Mouse (Mus musculus): ENCODE results near the gene Foxp1. TPM values are rescaled to one million over a fixed set of nuclear protein-coding genes. Genes with fewer than 3 reads are reported as not detected.

Foxp1 gene
- polyA plus RNA-seq, 1 experiment from 2014 or later: 57.8 TPM

DNA sequence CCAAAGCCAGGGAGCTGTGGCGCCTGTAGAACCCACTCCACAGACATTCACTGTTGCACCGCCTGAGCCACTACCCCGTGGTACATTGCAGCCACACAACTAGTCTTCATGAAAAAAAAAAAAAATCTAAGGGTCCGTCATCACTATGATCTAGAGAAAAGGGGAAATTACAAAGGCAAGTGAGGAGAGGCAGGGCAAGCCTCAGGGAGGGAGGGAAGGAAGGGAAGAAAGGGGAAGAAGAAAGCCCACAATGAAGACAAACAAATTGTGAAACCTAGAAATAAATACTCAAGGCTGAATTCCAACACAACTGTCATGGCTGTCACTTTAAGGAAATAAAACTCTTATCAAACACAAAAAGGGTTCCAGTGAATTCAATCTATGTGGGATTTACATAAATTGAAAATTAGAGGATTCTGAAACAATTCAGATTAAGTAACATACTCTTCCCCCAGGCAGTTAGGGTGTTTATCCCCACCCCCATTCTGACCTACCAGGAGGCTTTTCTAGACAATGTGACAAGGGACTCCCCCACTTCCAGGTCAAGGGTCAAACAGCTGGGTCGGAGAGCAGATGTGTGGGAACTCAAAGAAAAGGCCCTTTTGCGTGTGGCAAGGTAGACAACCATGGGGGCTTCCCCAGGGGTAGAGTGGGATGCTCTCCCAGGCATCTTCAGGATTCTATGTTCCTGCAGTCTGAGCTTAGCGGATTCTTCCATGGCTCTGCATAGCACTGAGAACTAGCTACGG is 32.4 kb downstream of the Foxp1 start:
- Histone ChIP-seq H3K4me1 (peaks cover 38% of the 10 kb centered on the region), H3K36me3 (replicated peaks) (peaks cover 9% of the 10 kb centered on the region), H3K9me3 (no peaks in the 10 kb centered on the region), H3K4me3 (no peak overlapping the region), H3K27ac (no peak overlapping the region), H3K27me3 (ENCODE audit: poor library complexity, severe bottlenecking) (no peaks in the 10 kb centered on the region)
- no peak for DNase-seq (ENCODE audit: extremely low spot score, low spot score)
- WGBS: 71% methylated on average over 8 of the region's 8 CpGs

DNA sequence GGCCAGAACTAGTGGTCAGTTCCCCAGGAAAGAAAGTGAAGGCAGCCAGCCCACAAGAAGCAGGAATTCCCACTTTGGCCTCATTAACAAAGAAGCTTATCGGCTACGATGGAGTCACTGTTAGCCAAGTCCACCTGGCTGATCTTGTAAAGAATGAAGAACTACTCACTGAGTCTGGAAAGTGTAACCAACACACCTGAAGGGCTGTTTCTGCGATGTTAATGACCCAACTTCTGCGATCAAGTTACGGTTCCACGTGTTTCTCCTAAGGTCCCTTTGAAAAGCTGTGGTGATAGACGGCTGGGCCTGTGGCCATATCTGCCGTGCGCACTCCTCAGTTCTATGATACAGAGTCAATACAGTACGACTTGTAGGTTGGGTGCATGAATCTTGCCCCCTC is 33.1 kb downstream of the Foxp1 start:
- peaks cover 44% of the 10 kb centered on the region for H3K4me1 ChIP-seq
- DNase-seq (ENCODE audit: extremely low spot score, low spot score): no peak
- WGBS: 85% methylated on average over 10 of the region's 10 CpGs
- peaks cover 9% of the 10 kb centered on the region for H3K36me3 ChIP-seq (replicated peaks)
- H3K4me3 ChIP-seq: no peak overlapping the region
- H3K27ac ChIP-seq: no peak overlapping the region
- no peaks in the 10 kb centered on the region for H3K9me3 ChIP-seq
- no peaks in the 10 kb centered on the region for H3K27me3 ChIP-seq (ENCODE audit: poor library complexity, severe bottlenecking)

DNA sequence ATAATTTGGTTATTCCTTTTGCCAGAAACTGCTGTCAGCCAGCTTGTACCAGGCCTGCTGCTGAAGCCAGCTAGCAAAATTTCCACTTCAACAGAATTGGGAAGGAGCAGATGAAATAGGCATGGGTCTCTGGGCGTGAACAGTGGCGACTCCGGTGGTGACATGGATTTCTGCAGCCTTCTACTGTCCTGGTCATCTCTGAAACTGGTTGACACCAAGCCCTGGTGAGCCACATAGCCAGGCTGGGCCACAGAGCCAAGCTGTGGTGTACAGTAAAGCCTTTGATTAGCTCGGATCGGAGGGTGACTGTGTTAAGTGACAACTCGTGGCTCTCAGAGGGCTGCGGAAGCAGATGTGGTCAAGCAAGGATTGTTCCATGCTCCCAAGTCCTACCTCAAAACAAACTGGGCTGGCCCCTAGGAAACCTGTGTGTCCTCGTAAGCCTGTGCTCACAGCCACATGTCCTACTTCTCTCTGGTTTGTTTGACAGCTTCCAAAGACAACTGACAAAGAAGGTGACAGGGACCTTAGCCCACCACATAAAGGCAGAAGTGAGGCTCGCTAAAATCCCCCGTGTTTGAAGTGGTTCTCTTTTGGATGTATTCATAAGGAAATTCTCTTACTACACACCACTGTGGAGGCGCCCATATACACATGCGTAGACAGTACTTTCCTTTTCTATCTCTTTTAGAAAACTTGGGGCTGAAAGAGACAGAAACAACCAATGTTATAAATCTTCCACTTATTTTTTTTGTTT is 36.5 kb downstream of the Foxp1 start:
- no peak for DNase-seq (ENCODE audit: extremely low spot score, low spot score)
- H3K4me1 ChIP-seq: peaks cover 49% of the 10 kb centered on the region
- H3K9me3 ChIP-seq: no peaks in the 10 kb centered on the region
- H3K27ac ChIP-seq: peak overlapping the region; percentile 72; the same call in 1 of the 2 replicates
- H3K36me3 ChIP-seq (replicated peaks): peaks cover 15% of the 10 kb centered on the region
- H3K4me3 ChIP-seq: no peak overlapping the region
- H3K27me3 ChIP-seq (ENCODE audit: poor library complexity, severe bottlenecking): no peaks in the 10 kb centered on the region
- WGBS: 78% methylated on average over 12 of the region's 12 CpGs

DNA sequence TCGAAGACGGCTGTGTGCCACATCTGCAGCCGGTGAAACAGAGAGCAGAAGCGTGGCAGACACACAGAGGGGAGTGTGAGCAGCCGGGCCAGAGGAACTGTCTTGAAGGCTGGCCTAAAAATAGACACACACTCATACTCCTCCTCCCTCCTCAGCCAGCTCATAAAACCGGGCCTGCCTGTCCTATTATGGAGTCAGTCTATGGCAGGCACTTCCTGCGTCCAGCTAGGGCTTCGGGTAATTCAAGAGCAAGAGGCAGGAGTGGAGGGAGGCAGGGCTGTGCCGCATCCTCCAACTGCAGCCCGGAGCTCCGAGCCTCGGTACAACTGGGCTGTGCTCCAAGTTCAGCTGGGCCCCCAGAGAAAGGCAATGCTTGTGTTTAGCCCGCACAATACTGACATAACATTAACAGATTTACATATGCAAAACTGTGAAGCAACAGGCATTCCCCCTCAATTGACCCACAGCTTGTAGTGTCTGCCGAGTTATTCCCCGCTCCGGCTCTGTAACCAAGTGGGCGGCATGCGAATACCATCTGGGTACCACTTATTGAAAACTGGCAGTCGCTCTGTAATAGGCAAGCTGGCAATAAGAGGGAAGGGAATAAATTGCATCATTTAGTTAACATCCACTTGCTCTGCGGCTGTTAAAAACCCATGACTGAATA is 37.2 kb downstream of the Foxp1 start:
- WGBS: 65% methylated on average over 20 of the region's 20 CpGs
- peaks cover 16% of the 10 kb centered on the region for H3K36me3 ChIP-seq (replicated peaks)
- H3K4me3 ChIP-seq: peak overlapping the region; percentile 1; the same call in 1 of the 2 replicates

DNA sequence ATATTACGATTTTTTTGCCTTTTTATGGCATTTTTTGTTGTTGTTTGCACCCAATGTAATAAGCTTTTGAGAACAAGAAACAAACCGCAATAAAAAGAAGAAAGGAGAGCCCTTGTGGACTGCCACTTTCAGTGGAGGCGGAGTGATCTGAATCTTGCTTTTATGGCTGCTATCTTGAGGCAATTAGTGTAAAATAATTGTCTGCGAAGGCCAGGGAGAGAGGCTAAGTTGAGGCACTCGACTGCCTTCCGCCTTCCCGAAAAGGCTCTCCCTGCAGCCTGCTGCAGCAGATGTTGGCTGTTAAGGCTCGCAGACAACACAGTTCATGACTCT is 37.7 kb downstream of the Foxp1 start:
- 60% methylated on average over 8 of the region's 8 CpGs for WGBS
- H3K36me3 ChIP-seq (replicated peaks): peaks cover 18% of the 10 kb centered on the region
- no peak overlapping the region for H3K4me3 ChIP-seq
- no peaks in the 10 kb centered on the region for H3K27me3 ChIP-seq (ENCODE audit: poor library complexity, severe bottlenecking)
- H3K4me1 ChIP-seq: peaks cover 39% of the 10 kb centered on the region
- no peaks in the 10 kb centered on the region for H3K9me3 ChIP-seq
- peak overlapping the region; percentile 72 for H3K27ac ChIP-seq
- no peak for DNase-seq (ENCODE audit: extremely low spot score, low spot score)

More for the DNA sequence above, 37.2 kb downstream of the Foxp1 start:
- H3K4me1 ChIP-seq: peaks cover 44% of the 10 kb centered on the region
- peak; percentile 43 for DNase-seq (ENCODE audit: extremely low spot score, low spot score)
- peak overlapping the region; percentile 72 for H3K27ac ChIP-seq
- H3K9me3 ChIP-seq: no peaks in the 10 kb centered on the region
- H3K27me3 ChIP-seq (ENCODE audit: poor library complexity, severe bottlenecking): no peaks in the 10 kb centered on the region

DNA sequence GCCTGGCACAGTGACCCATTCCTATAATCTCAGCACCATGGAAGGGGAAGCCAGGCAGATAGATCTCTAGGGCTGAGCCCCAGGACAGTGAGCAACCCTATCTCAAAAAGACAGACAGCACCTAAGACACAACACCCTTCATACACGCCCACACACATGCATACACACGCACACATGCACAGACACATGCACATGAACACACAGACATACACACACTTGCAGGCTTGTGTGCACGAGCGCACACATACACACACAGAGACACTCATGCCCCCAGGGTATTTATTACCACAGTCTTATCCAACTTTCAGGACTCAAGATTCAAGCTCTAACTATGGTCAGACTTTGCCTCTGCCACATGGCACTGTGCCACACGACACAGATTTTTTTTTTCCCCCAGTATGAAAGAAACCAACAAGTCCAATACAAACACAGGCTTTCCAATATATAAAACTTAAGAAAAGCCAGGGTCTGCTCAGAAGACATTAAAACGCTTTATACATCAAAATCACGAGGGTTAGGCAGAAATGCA is 38.3 kb downstream of the Foxp1 start:
- Histone ChIP-seq H3K4me1 (peaks cover 35% of the 10 kb centered on the region), H3K36me3 (replicated peaks) (peaks cover 18% of the 10 kb centered on the region), H3K9me3 (no peaks in the 10 kb centered on the region), H3K4me3 (no peak overlapping the region), H3K27ac (no peak overlapping the region; the same call in 1 of the 2 replicates), H3K27me3 (ENCODE audit: poor library complexity, severe bottlenecking) (no peaks in the 10 kb centered on the region)
- 88% methylated on average over 7 of the region's 7 CpGs for WGBS
- no peak for DNase-seq (ENCODE audit: extremely low spot score, low spot score)

DNA sequence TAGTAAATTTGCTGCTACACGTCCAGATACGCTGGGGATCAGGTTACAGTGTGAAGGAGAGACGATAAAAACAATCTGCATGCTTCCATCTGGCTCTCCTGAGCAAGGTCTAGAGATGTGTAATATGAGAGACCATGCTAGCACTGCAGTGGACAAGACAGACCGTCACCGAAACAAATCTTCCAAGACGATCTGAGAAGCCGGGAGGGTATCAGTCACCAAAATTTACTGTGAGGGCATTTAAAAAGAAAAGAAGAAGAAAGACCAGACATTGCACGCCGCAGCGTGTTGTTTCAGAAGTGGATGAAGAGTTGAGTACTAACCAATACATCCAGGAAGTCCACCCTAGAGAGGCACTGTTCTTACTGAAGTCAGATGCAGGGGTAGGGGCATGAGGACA is 39.0 kb downstream of the Foxp1 start:
- Histone ChIP-seq H3K36me3 (replicated peaks) (peaks cover 18% of the 10 kb centered on the region), H3K4me1 (peaks cover 35% of the 10 kb centered on the region), H3K27ac (peak overlapping the region; percentile 20; the same call in 1 of the 2 replicates), H3K9me3 (no peaks in the 10 kb centered on the region), H3K4me3 (no peak overlapping the region), H3K27me3 (ENCODE audit: poor library complexity, severe bottlenecking) (no peaks in the 10 kb centered on the region)
- no peak for DNase-seq (ENCODE audit: extremely low spot score, low spot score)
- 78% methylated on average over 10 of the region's 10 CpGs for WGBS

DNA sequence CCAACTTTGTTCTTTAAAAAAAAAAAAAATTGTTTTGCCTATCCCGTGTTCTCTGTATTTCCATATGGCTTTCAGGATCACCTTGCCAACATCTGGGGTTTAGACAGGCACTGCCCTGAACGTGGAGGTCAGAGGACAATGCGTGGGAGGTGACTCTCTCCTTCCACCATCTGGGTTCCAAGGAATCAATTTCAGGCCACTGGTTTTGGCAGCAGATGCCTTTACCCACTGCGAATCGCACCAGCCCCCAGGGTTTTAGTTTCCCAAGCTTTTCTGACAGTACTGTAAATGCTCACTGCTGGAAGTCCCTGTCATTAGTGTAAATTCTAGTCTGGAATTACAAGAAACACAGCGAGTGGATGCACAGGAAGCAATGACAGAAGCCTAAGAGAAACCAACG is 41.0 kb downstream of the Foxp1 start:
- DNase-seq (ENCODE audit: extremely low spot score, low spot score): no peak
- H3K36me3 ChIP-seq (replicated peaks): peaks cover 13% of the 10 kb centered on the region
- no peaks in the 10 kb centered on the region for H3K9me3 ChIP-seq
- peaks cover 35% of the 10 kb centered on the region for H3K4me1 ChIP-seq
- WGBS: 81% methylated on average over 7 of the region's 7 CpGs
- no peaks in the 10 kb centered on the region for H3K27me3 ChIP-seq (ENCODE audit: poor library complexity, severe bottlenecking)
- H3K27ac ChIP-seq: no peak overlapping the region
- no peak overlapping the region for H3K4me3 ChIP-seq

DNA sequence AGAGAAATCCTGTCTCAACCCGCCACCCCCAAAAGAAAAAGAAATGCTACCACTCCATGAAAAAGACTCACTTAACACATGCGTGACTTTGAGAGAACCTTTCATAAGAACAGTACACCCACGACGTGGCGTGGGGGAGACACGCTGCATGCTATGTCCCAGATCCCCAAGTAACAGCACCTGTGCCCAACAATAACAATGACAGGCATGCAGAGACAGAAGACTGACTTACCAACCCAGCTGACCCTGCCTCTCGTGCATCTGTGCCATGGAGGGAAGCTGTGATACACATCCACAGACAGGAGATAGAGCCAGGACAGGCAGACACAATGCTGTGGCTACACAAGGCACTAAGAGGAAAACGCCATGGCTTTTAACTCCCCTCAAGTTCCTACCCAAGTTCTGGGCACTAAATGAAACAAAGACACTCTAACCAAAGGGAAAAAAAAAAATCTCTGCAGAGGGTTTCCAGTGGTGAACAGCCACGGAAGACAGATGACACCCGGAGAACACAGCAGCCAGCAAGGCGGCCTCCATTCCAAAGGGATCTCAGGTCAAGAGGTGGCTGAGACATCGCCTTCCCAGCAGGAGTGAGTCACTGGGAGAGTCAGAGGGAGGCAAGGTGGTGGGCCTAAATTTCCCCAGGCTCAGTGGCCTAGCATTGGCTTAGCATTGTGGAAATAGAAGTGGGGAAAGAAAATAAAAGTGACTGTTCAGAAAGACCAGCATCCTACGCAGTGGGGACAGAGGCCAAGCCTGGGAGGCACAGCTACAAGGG is 43.5 kb downstream of the Foxp1 start:
- DNase-seq (ENCODE audit: extremely low spot score, low spot score): no peak
- 93% methylated on average over 13 of the region's 13 CpGs for WGBS
- Histone ChIP-seq H3K36me3 (replicated peaks) (peaks cover 9% of the 10 kb centered on the region), H3K4me1 (peaks cover 19% of the 10 kb centered on the region), H3K27ac (no peak overlapping the region), H3K9me3 (no peaks in the 10 kb centered on the region), H3K4me3 (no peak overlapping the region), H3K27me3 (ENCODE audit: poor library complexity, severe bottlenecking) (no peaks in the 10 kb centered on the region)

DNA sequence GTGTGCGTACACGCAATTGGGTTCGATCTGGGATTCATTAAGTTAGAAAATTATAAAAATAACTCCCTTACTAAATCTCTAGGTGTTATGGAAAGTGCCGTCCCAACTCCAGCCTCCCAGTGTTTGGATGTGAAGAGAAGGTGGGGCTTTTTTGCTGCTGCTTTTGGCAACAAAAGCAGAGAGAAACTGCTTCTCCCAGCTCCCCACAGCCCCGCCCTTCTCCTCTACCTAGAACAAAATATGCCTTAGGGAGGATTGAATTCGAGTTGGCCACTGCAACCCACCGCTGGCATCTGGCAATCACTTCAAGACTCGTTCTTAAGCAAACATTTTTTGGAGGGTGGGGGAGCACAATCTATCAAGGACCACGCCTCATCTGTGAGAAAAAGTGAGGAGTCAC is 47.5 kb downstream of the Foxp1 start:
- Histone ChIP-seq H3K9me3 (no peaks in the 10 kb centered on the region), H3K4me1 (peaks cover 21% of the 10 kb centered on the region), H3K27ac (no peak overlapping the region), H3K4me3 (no peak overlapping the region), H3K36me3 (replicated peaks) (peaks cover 7% of the 10 kb centered on the region; the same call in 1 of the 2 replicates), H3K27me3 (ENCODE audit: poor library complexity, severe bottlenecking) (no peaks in the 10 kb centered on the region)
- no peak for DNase-seq (ENCODE audit: extremely low spot score, low spot score)
- 89% methylated on average over 9 of the region's 9 CpGs for WGBS

DNA sequence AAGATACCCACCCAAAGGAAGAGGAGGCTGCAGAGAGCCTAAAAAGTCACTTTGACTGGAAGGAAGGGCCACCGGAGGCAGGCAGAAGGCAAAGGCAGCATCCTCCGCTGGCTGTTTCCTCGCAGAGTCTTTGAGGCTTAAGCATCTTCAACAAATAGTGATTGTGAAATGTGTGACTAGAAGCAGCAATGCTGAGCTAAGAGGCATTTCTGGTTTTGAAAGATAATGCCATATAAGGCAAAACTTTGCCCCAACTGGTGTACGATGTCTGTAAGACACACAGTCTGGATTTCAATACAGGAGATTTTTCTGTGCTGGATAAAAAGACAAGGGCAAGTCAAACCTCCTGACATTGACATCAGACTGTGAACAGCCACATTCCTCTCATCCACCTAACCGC is 51.6 kb downstream of the Foxp1 start:
- 88% methylated on average over 5 of the region's 5 CpGs for WGBS
- no peak overlapping the region for H3K4me3 ChIP-seq
- no peaks in the 10 kb centered on the region for H3K27me3 ChIP-seq (ENCODE audit: poor library complexity, severe bottlenecking)
- H3K36me3 ChIP-seq (replicated peaks): peaks cover 8% of the 10 kb centered on the region
- no peak for DNase-seq (ENCODE audit: extremely low spot score, low spot score)
- H3K27ac ChIP-seq: peak overlapping the region; percentile 62; the same call in 1 of the 2 replicates
- no peaks in the 10 kb centered on the region for H3K9me3 ChIP-seq
- peaks cover 53% of the 10 kb centered on the region for H3K4me1 ChIP-seq

DNA sequence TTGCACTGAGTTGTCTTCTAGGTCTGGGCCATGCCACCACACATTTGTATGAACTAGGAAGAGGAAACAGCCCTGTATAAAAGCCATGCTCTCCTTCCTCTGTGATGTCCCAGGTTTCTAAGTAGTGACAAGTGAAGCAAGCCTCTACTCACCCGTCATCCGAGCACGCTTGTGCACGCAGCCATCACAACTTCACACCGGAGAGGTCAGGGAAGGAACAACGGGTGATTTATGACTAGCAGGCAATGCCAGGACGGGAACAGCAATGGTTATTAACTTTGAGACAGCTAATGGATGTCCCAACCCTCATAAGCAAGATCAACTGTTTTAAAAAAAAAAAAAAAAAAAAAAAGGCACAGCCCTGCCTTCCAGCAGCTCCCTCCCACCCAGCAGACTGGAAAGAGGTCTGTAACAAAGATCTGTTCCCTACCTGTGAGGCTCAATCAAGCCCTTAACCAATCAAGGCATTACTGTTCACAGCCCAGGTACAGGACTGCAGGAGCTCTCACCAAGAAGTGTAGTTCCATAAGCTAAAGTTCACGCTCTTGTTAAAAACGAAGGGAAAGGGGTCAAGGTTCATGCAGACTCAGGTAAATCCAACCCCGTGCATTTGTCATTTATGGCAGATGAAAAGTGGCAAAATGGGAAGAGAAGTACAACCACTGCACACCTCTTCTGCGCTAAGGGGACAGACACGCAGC is 53.2 kb downstream of the Foxp1 start:
- Histone ChIP-seq H3K4me1 (peaks cover 56% of the 10 kb centered on the region), H3K27me3 (ENCODE audit: poor library complexity, severe bottlenecking) (no peaks in the 10 kb centered on the region), H3K9me3 (no peaks in the 10 kb centered on the region), H3K36me3 (replicated peaks) (peaks cover 19% of the 10 kb centered on the region), H3K27ac (no peak overlapping the region), H3K4me3 (no peak overlapping the region)
- WGBS: 91% methylated on average over 12 of the region's 12 CpGs
- no peak for DNase-seq (ENCODE audit: extremely low spot score, low spot score)

All from forebrain, embryonic 10.5 days (tissue).